Mouse (Mus musculus): ENCODE data around the gene Igsf3.

Igsf3 gene

DNA sequence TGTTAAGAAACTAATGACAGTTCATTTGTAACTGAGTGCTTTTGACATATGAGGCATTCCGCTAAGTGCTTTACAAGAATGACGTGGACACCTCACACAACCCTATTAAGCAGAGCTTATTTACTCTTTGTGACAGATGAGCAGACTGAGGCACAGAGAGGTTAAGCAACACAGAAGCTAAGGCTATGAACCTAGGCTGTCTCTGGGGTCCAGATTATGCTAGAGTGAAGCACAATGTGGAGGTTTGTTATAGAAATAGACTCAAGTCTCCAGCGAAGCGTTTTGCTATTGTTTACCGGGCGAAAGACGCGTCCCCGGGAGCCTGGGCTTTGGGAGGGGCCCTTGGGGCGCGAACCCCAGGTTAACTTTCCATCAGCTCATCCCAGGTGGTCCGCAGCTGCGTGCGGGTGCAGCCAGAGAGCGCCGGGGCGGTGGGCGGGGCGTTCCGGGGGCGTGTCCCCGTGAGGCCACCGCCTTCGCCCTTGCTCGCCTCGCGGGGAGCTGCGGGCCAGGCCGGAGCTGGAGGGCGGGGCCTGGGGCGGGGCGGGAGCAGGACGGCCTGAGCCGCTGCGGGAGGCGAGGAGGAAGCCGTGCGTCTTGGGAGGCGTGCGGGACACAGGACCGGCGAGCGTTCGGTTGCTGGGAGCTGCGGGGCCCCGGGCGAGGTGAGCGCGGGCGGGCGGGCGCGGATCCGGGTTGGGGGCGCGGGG, at the start of gene Igsf3:
Igsf3 (plus strand) TSS at position 546 of the 710 bp plus-strand sequence.
- DNase-seq: peak; percentile 80 to 87

- DNase-seq: no peak
These were observed 49.6 kb upstream of the Igsf3 start for GRCm38 (mm10) chr3:101327248-101327647.

GRCm38 (mm10) chr3:101328617-101329016, 48.3 kb upstream of the Igsf3 start:
- DNase-seq: no peak

DNA sequence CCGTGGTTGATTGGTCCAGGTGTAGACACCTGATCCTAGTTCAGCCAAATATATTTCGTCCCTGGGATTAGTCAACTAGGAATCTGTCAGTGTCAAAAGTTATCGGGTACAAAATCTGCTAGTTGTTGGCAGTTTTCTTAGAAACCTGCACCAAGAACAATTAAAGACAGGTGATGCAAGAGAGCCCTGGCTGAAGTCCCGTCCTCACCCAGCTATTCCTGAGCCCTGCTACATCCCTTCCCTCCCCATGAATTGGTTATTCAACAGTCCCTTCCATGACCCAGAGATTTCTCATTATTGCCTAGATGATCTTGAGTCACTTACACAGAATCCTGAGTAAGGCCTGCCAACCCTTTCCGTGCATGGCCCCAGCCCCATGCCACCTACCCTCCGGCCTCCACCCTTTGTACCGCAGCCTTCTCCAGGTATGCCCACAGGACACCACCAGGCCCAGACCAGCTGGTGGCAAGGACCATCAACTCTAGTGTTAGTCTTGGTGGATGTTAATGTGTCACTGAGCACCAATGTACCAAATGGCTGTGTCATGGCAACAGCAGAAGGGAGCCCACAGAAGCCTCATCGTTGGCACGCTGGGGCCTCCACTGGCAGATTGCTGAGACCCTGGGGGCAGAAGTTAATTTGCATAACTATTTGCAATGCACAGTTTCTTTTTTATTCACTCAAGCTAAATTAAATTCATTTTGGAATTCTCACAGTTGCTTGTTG, 33.5 kb upstream of the Igsf3 start:
- DNase-seq: peak; percentile 69 to 71

- DNase-seq: no peak
These were observed 32.6 kb upstream of the Igsf3 start for GRCm38 (mm10) chr3:101344246-101344645.

DNA sequence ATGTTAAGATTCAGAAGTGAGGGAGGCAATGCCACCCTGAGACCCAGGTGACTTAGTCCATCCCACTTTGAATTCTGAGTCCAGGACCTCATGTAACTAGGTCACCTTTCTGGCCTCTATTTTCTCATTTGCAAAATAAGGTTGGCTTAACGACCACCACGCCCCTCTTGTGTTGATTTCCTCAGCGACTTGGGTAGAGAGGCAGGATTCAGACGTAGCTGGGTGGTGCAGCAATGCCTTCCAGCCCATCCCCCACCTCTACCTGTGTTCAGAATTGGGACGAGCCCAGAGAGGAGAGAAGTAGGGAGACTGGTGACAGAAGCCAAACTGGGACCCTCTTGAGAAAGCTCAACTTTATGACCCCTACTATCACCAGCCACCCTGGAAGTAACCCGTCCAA, 31.6 kb upstream of the Igsf3 start:
- DNase-seq: no peak

- no peak for DNase-seq
These were observed 30.1 kb upstream of the Igsf3 start for GRCm38 (mm10) chr3:101346806-101347205.

- peak; percentile 85 for DNase-seq
These were observed 28.3 kb upstream of the Igsf3 start for GRCm38 (mm10) chr3:101348501-101349161.

DNA sequence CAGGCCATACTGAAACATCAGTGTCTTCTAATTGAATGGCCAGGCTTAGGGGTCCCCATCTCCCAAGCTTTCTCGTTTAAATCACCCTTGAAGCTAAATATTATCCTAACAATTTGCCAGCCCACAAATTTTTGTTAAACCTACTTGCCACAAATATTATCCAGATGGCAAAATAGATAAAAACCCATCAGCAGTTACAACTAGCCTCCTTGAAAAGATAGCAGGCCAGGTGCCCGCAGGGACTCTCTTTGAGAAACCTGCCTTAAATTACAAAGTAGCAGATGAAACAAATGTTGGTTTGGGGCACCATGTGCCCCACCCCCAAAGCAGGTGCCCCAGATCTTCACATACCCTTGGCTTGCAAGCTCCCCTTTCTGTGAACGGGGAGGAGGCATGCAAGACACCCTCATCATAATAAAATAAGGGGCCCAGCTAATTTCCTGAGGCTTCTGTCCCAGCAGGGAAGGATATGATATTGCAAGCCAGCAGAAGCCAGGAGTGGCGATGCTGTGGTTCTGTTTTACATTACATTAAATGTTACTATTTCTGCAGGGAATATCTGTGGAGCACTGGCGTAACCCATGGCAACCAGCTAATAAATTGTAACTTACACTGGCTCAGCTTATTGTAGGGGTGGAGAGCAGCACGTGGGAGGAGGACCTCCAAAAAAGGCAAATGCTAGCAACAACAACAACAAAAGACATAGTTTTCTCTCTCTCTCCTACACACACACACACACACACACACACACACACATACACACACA, 27.2 kb upstream of the Igsf3 start:
- no peak for DNase-seq

- no peak for DNase-seq
These were observed 26.5 kb upstream of the Igsf3 start for GRCm38 (mm10) chr3:101350406-101350805.

- DNase-seq: peak; percentile 99
These were observed 22.4 kb upstream of the Igsf3 start for GRCm38 (mm10) chr3:101354490-101354889.

GRCm38 (mm10) chr3:101355702-101356101, 21.2 kb upstream of the Igsf3 start:
- no peak for DNase-seq

GRCm38 (mm10) chr3:101356583-101357553, 20.0 kb upstream of the Igsf3 start:
- peak; percentile 55 to 56 for DNase-seq

DNA sequence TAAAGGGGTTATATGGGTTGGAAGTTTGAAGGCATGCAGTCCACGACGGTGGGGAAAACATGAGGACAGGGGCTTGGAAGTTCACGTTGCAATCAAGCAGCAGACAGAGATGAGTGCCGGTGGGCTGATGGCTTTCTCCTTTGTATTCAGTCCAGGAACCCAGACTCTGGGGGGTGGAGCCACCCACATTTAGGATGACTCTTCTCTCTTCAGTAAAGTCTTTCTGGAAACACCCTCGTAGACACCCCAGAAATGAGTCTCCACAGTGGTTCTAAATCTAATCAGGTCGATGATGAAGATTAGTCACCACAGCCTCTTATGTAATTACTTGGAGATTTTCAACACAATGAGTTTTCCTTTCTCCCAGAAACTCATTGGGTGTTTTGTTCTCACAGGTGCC, 16.1 kb upstream of the Igsf3 start:
- no peak for DNase-seq

DNA sequence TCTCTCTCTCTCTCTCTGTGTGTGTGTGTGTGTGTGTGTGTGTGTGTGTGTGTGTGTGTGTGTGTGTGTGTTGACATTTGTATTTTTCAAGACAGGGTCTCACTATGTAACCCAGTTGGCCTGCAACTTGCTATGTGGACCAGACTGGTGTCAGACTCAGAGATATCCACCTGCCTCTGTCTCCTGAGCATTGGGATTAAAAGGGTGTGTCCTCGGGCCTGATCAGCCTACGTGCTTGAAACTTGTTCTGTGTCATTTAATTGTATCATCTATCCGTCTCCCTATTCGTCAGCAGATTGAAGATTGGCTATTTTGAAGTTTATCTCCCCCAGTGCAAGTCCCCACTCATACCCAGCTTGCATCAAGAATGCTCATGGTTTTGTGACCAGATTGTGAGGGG, 14.5 kb upstream of the Igsf3 start:
- DNase-seq: no peak

GRCm38 (mm10) chr3:101363574-101363973, 13.3 kb upstream of the Igsf3 start:
- DNase-seq: no peak

DNA sequence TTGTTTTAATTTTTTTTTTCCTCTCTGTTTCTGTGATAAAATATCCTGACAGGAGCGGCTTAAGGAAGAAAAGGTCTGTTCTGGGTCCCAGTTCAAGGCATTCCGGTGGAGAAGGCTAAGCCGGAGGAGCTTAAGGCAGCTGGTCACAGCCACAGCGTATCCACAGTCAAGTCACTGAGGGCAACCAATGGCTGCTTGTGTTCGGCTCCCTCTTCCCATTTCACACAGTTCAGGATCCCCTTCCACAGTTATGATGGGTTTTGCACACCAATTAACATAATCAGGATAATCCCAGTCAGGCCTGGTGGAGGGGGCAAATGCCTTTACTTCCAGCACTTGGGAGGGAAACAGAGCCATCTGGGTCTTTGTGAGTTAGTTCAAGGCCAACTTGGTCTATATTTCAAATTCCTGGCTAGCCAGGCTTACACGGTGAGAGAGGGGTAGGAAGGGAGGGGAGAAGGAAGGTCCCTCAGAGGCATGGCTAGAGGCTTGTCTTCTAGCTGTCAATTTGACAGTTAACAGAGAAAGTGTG, 11.7 kb upstream of the Igsf3 start:
- no peak for DNase-seq

DNA sequence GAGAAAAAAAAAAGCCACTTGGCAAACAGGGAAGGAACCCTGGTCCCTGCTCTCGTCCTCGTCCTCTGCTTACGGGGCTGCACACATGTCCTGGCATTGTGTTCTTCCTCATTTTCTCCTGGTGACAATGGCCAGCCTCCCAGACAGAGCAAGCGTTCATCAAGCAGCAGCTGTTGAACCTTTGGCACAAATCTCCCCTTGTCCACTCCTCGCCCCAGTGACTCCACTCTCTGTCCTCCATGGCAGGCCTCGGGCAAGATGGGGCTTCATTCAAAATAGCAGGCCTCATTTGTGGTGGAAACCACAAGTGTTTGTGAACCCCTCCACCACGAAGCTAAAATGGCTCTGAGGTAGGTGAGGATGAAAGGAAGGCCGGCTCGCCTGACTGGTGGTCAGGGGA, 11.0 kb upstream of the Igsf3 start:
- no peak for DNase-seq

GRCm38 (mm10) chr3:101367372-101367771, 9.5 kb upstream of the Igsf3 start:
- DNase-seq: no peak

DNA sequence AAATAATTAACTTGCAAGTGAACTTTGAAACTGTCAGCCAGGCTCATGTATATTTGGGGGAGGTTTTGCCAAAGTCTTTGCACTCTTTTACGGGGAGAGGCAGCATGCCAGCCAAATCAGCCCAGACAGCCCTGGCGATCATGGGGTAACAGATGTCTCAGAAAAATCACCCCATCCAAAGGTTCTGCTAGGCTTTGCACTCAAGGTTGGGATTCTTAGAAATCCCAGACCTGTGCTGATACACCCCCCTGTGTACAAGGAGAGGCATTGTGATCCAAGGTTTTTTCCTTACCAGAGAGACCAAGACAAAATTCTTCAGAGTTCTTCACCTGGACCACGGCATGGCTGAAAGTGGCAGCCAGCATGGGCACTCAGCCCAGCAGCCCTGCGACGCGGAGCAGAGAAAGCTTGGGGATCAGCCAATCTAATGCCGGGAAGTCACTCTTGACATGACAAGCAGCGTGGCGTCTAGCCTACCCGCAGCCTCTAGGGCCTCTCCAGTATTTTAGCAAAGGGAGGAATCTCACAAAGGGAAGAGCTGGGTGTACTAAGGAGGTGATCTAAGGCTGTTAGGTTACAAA, 7.5 kb upstream of the Igsf3 start:
- DNase-seq: peak; percentile 81 to 88

- DNase-seq: peak; percentile 77 to 83
These were observed 4.4 kb upstream of the Igsf3 start for GRCm38 (mm10) chr3:101372345-101372980.
